Mouse (Mus musculus): ENCODE results near the gene Gm49361. TPM values are rescaled to one million over a fixed set of nuclear protein-coding genes. Genes with fewer than 3 reads are reported as not detected.
"Not testable (repeated sequence)": the region's sequence is repeated elsewhere in the genome, so short reads cannot be mapped to it uniquely, and the experiment has no call there.

Gene Gm49361
- polyA plus RNA-seq, 1 experiment from 2014 or later: not detected

DNA sequence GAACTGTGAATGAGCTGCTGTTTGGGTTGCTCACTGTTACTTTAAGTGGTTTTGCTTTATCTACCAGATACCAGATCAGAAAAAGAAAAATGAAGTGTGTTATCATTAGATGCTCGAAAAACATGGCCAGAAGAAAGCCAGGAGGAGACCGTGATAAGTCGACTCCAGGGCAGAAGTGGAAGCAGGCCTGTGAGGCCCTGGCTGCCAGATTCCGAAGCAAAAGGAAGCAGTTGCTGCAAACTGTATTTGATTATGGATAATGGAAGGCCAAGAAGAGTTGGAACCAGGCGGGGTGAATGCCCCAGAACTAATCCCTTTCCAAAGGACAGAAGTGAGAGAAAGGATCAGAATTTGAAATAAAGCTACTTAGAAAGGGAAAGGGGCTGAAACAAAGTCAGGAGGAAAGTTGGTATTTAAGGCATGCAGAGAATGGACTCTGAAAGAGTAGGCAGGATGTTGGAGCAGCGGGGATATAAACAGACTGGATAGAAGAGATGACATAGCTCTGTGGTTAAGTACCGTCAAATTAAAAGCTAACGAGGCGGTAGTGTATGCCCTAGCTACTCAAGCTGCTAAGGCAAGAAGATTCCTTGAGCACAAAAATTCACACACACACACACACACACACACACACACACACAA lies 7.6 kb upstream of the Gm49361 start:
- Histone ChIP-seq H3K36me3 (no peaks in the 10 kb centered on the region), H3K4me1 (peaks cover 3% of the 10 kb centered on the region; the same call in 1 of the 2 replicates), H3K9ac (no peak overlapping the region), H3K27ac (peak overlapping the region; percentile 57), H3K27me3 (no peaks in the 10 kb centered on the region), H3K4me2 (no peak overlapping the region), H3K4me3 (no peak overlapping the region), H3K9me3 (no peaks in the 10 kb centered on the region)
- WGBS: 22% methylated on average over 9 of the region's 9 CpGs
- ATAC-seq (ENCODE audit: insufficient number of reproducible peaks, low FRiP score, low TSS enrichment, low read depth): no peak

DNA sequence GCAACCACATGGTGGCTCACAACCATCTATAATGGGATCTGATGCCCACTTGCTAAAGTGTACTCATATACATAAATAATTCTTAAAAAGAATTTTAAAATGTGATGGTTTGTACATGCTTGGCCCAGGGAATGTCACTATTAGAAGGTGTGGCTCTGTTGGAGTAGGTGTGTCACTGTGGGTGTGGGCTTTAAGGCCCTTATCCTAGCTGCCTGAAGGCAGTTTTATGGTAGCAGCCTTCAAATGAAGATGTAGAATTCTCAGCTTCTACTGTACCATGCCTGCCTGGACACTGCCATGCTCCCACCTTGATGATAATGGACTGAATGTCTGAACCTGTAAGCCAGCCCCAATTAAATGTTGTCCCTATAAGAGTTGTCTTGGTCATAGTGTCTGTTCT lies 5.1 kb upstream of the Gm49361 start:
- ATAC-seq (ENCODE audit: insufficient number of reproducible peaks, low FRiP score, low TSS enrichment, low read depth); H3K9ac ChIP-seq; H3K4me2 ChIP-seq; H3K27ac ChIP-seq; H3K9me3 ChIP-seq; H3K36me3 ChIP-seq; H3K4me1 ChIP-seq; H3K4me3 ChIP-seq; H3K27me3 ChIP-seq: not testable (repeated sequence)

DNA sequence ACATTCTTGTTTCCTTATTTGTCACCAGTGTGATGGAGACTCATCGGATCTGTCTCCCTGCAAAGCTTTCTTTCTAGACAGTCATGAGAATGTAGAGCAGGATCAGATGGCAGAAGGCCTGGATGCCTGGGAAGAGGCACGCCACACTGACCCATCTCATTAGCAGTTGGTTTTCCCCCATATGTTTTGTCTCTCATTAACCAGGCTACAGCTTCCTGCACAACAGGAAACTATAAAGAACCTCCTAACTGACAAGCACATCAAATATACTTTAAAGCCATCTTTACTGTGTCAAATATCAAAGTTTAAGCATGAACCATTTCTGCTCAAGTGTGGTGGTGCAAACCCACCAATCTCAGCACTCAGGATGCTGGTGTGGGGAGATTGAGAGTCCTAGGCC lies 3.6 kb upstream of the Gm49361 start:
- Histone ChIP-seq H3K9me3 (no peaks in the 10 kb centered on the region), H3K4me3 (no peak overlapping the region), H3K4me1 (peaks cover 8% of the 10 kb centered on the region), H3K4me2 (no peak overlapping the region), H3K36me3 (no peaks in the 10 kb centered on the region), H3K27me3 (no peaks in the 10 kb centered on the region), H3K27ac (no peak overlapping the region), H3K9ac (no peak overlapping the region)
- WGBS: 44% methylated on average over 2 of the region's 2 CpGs
- ATAC-seq (ENCODE audit: insufficient number of reproducible peaks, low FRiP score, low TSS enrichment, low read depth): no peak

GRCm38 (mm10) chr14:57745291-57745969 lies 473 bp downstream of the Gm49361 start:
- peak; percentile 66 for ATAC-seq (ENCODE audit: insufficient number of reproducible peaks, low FRiP score, low TSS enrichment, low read depth)
- H3K27me3 ChIP-seq: no peaks in the 10 kb centered on the region
- peaks cover 32% of the 10 kb centered on the region for H3K4me1 ChIP-seq
- WGBS: under 1% methylated on average over 72 of the region's 103 CpGs
- peak overlapping the region; percentile 98 for H3K27ac ChIP-seq
- H3K4me3 ChIP-seq: peak overlapping the region; percentile 95
- peak overlapping the region; percentile 70 for H3K4me2 ChIP-seq
- H3K9ac ChIP-seq: peak overlapping the region; percentile 94
- no peaks in the 10 kb centered on the region for H3K9me3 ChIP-seq
- no peaks in the 10 kb centered on the region for H3K36me3 ChIP-seq

GRCm38 (mm10) chr14:57744547-57744946 lies 1.4 kb downstream of the Gm49361 start:
- Histone ChIP-seq H3K4me2 (peak overlapping the region; percentile 70), H3K27me3 (no peaks in the 10 kb centered on the region), H3K9me3 (no peaks in the 10 kb centered on the region), H3K4me3 (peak overlapping the region; percentile 95), H3K36me3 (no peaks in the 10 kb centered on the region), H3K27ac (peak overlapping the region; percentile 98), H3K4me1 (peaks cover 32% of the 10 kb centered on the region), H3K9ac (no peak overlapping the region)
- no peak for ATAC-seq (ENCODE audit: insufficient number of reproducible peaks, low FRiP score, low TSS enrichment, low read depth)
- WGBS: under 1% methylated on average over 8 of the region's 8 CpGs

DNA sequence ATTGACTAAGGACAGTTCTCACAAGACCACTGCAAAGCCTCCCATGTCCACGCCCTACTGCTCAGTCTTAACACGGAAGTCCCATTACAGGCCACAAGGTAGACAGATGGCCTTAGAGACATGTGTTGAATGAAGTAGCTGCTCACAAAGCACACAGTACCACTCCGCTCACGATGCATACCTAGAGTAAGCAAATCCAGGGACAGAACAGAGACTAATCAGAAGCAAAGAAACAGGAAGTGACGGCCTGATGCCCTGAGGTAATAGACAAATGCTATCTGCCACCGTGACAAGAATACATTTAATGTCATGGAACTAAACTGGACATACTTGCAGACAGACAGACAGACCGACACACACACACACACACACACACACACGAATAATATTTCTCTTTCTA lies 5.3 kb downstream of the Gm49361 start:
- no peak for ATAC-seq (ENCODE audit: insufficient number of reproducible peaks, low FRiP score, low TSS enrichment, low read depth)
- H3K9me3 ChIP-seq: no peaks in the 10 kb centered on the region
- H3K4me2 ChIP-seq: no peak overlapping the region
- H3K27me3 ChIP-seq: no peaks in the 10 kb centered on the region
- H3K4me1 ChIP-seq: peaks cover 45% of the 10 kb centered on the region
- H3K27ac ChIP-seq: no peak overlapping the region
- H3K4me3 ChIP-seq: no peak overlapping the region
- no peaks in the 10 kb centered on the region for H3K36me3 ChIP-seq
- 77% methylated on average over 8 of the region's 8 CpGs for WGBS
- H3K9ac ChIP-seq: no peak overlapping the region

GRCm38 (mm10) chr14:57737089-57737488 lies 8.8 kb downstream of the Gm49361 start:
- peaks cover 46% of the 10 kb centered on the region for H3K4me1 ChIP-seq
- H3K27ac ChIP-seq: peak overlapping the region; percentile 65; the same call in 1 of the 2 replicates
- H3K9me3 ChIP-seq: no peaks in the 10 kb centered on the region
- peaks cover 3% of the 10 kb centered on the region for H3K36me3 ChIP-seq
- no peak overlapping the region for H3K4me3 ChIP-seq
- no peak overlapping the region for H3K4me2 ChIP-seq
- H3K9ac ChIP-seq: no peak overlapping the region
- ATAC-seq (ENCODE audit: insufficient number of reproducible peaks, low FRiP score, low TSS enrichment, low read depth): no peak
- H3K27me3 ChIP-seq: no peaks in the 10 kb centered on the region

DNA sequence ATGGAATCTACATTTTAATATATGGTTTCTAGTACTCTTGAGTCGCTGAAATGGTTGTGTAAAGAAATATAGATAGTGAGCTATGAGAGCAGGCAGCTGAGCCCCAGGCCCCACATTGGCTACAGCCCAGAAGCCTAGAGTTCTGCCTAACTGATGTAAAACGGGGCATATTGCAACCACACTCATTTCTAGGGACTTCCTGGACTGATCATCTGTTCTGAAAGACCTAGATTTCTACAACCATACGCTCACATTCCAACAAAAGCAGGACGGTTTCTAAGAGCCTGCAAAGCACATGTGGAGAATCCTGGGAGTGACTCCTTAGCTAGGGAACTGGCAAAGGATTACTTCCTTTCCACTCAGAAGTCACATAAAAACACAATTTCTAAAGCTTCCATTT lies 9.8 kb downstream of the Gm49361 start:
- H3K4me3 ChIP-seq: no peak overlapping the region
- H3K27ac ChIP-seq: peak overlapping the region; percentile 65

DNA sequence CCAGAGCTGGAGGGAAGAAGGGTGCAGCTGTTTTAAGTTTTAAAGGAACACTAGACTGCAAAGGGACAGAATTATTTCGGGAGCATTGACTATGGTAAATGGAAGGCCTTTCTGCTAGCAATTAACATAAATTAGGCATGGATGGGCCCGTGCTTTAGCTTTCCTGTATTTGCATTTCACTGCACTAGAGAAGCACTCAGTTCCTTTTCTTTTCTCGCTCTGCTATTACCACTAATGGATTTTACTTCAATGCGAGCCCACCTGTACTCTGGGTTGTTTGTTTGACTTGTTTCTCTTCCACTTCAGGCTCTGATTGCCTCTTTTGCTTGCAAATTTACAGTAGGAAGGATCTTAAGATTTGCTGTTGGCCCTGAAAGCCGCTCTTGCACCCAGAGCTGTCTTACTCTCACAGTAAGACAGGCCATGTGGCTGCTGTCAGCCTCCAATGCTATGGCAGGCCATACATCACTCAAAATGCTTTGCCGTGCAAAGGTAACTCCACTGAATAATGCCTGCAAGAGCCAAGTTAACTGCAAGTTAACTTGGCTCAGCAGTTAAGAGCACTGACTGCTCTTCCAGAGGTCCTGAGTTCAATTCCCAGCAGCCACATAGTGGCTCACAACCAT lies 13.1 kb downstream of the Gm49361 start:
- H3K4me2 ChIP-seq: no peak overlapping the region
- H3K36me3 ChIP-seq: peaks cover 13% of the 10 kb centered on the region
- no peak for ATAC-seq (ENCODE audit: insufficient number of reproducible peaks, low FRiP score, low TSS enrichment, low read depth)
- no peak overlapping the region for H3K4me3 ChIP-seq
- peaks cover 59% of the 10 kb centered on the region for H3K4me1 ChIP-seq
- WGBS: 58% methylated on average over 6 of the region's 6 CpGs
- H3K9me3 ChIP-seq: no peaks in the 10 kb centered on the region
- H3K9ac ChIP-seq: no peak overlapping the region
- no peaks in the 10 kb centered on the region for H3K27me3 ChIP-seq
- H3K27ac ChIP-seq: no peak overlapping the region

More for the DNA sequence above, 9.8 kb downstream of the Gm49361 start:
- Histone ChIP-seq H3K4me1 (peaks cover 46% of the 10 kb centered on the region), H3K9me3 (no peaks in the 10 kb centered on the region), H3K27me3 (no peaks in the 10 kb centered on the region), H3K9ac (no peak overlapping the region), H3K36me3 (peaks cover 8% of the 10 kb centered on the region), H3K4me2 (no peak overlapping the region)
- ATAC-seq (ENCODE audit: insufficient number of reproducible peaks, low FRiP score, low TSS enrichment, low read depth): no peak
- 26% methylated on average over 4 of the region's 4 CpGs for WGBS

- peak; percentile 74 for ATAC-seq (ENCODE audit: insufficient number of reproducible peaks, low FRiP score, low TSS enrichment, low read depth)
- H3K9ac ChIP-seq: no peak overlapping the region
- H3K4me3 ChIP-seq: no peak overlapping the region
- H3K27ac ChIP-seq: peak overlapping the region; percentile 82
- H3K27me3 ChIP-seq: no peaks in the 10 kb centered on the region
- H3K9me3 ChIP-seq: no peaks in the 10 kb centered on the region
- no peak overlapping the region for H3K4me2 ChIP-seq
- H3K4me1 ChIP-seq: peaks cover 40% of the 10 kb centered on the region
- peaks cover 29% of the 10 kb centered on the region for H3K36me3 ChIP-seq
- 31% methylated on average over 9 of the region's 9 CpGs for WGBS
These were observed 15.4 kb downstream of the Gm49361 start for GRCm38 (mm10) chr14:57730527-57730926.

GRCm38 (mm10) chr14:57729975-57730499 lies 15.9 kb downstream of the Gm49361 start:
- Histone ChIP-seq H3K4me2 (no peak overlapping the region), H3K9me3 (no peaks in the 10 kb centered on the region), H3K4me3 (no peak overlapping the region), H3K4me1 (peaks cover 35% of the 10 kb centered on the region), H3K36me3 (peaks cover 30% of the 10 kb centered on the region), H3K9ac (no peak overlapping the region), H3K27me3 (no peaks in the 10 kb centered on the region), H3K27ac (peak overlapping the region; percentile 82)
- 54% methylated on average over 5 of the region's 5 CpGs for WGBS
- ATAC-seq (ENCODE audit: insufficient number of reproducible peaks, low FRiP score, low TSS enrichment, low read depth): no peak

GRCm38 (mm10) chr14:57729364-57729763 lies 16.5 kb downstream of the Gm49361 start:
- no peaks in the 10 kb centered on the region for H3K27me3 ChIP-seq
- H3K4me3 ChIP-seq: no peak overlapping the region
- H3K4me2 ChIP-seq: no peak overlapping the region
- no peak for ATAC-seq (ENCODE audit: insufficient number of reproducible peaks, low FRiP score, low TSS enrichment, low read depth)
- peaks cover 33% of the 10 kb centered on the region for H3K36me3 ChIP-seq
- 0 out of 2 replicates have a peak overlapping the region, but pooled peaks have one; percentile 82 for H3K27ac ChIP-seq
- 78% methylated on average over 8 of the region's 8 CpGs for WGBS
- no peak overlapping the region for H3K9ac ChIP-seq
- no peaks in the 10 kb centered on the region for H3K9me3 ChIP-seq
- H3K4me1 ChIP-seq: peaks cover 32% of the 10 kb centered on the region

Data from limb, embryonic 15.5 days (tissue).